Mouse (Mus musculus): ENCODE measurements at regions not wholly inside any gene's neighbourhood (a gene's known extent, or its start where the extent isn't known, plus 50 kb on each side); places are given as distances from the start of the nearest gene placed in this dataset.

GRCm38 (mm10) chr7:113059211-113059966, 105.6 kb downstream of the Rassf10 start:
- peak; percentile 79 for DNase-seq (ENCODE audit: low read depth, low spot score)

- no peak for DNase-seq (ENCODE audit: low read depth, low spot score)
These were observed 106.2 kb downstream of the Rassf10 start for GRCm38 (mm10) chr7:113059967-113060284.

GRCm38 (mm10) chr7:113060991-113061390, 107.2 kb downstream of the Rassf10 start:
- DNase-seq (ENCODE audit: low read depth, low spot score): peak; percentile 84

GRCm38 (mm10) chr7:113066536-113066935, 112.8 kb downstream of the Rassf10 start:
- DNase-seq (ENCODE audit: low read depth, low spot score): no peak

GRCm38 (mm10) chr7:113068296-113068695, 114.5 kb downstream of the Rassf10 start:
- DNase-seq (ENCODE audit: low read depth, low spot score): no peak

GRCm38 (mm10) chr7:113069336-113069924, 115.7 kb downstream of the Rassf10 start:
- DNase-seq (ENCODE audit: low read depth, low spot score): no peak

- no peak for DNase-seq (ENCODE audit: low read depth, low spot score)
These were observed 117.7 kb downstream of the Rassf10 start for GRCm38 (mm10) chr7:113071418-113071817.

GRCm38 (mm10) chr7:113073781-113074180, 120.0 kb downstream of the Rassf10 start:
- DNase-seq (ENCODE audit: low read depth, low spot score): no peak

- DNase-seq (ENCODE audit: low read depth, low spot score): peak; percentile 11
These were observed 121.6 kb downstream of the Rassf10 start for GRCm38 (mm10) chr7:113075371-113075770.

- DNase-seq (ENCODE audit: low read depth, low spot score): no peak
These were observed 122.5 kb downstream of the Rassf10 start for GRCm38 (mm10) chr7:113076243-113076642.

- DNase-seq (ENCODE audit: low read depth, low spot score): peak; percentile 24
These were observed 126.1 kb upstream of the Arntl start for GRCm38 (mm10) chr7:113081120-113081519.

GRCm38 (mm10) chr7:113084930-113085625, 122.2 kb upstream of the Arntl start:
- DNase-seq (ENCODE audit: low read depth, low spot score): no peak

GRCm38 (mm10) chr7:113086158-113086557, 121.1 kb upstream of the Arntl start:
- DNase-seq (ENCODE audit: low read depth, low spot score): no peak

GRCm38 (mm10) chr7:113087646-113088045, 119.6 kb upstream of the Arntl start:
- no peak for DNase-seq (ENCODE audit: low read depth, low spot score)

- DNase-seq (ENCODE audit: low read depth, low spot score): no peak
These were observed 118.2 kb upstream of the Arntl start for GRCm38 (mm10) chr7:113089044-113089443.

GRCm38 (mm10) chr7:113093931-113094330, 113.3 kb upstream of the Arntl start:
- no peak for DNase-seq (ENCODE audit: low read depth, low spot score)

- DNase-seq (ENCODE audit: low read depth, low spot score): no peak
These were observed 112.2 kb upstream of the Arntl start for GRCm38 (mm10) chr7:113095092-113095491.

- DNase-seq (ENCODE audit: low read depth, low spot score): peak; percentile 91
These were observed 103.0 kb upstream of the Arntl start for GRCm38 (mm10) chr7:113104265-113104664.

- DNase-seq (ENCODE audit: low read depth, low spot score): peak; percentile 71
These were observed 101.9 kb upstream of the Arntl start for GRCm38 (mm10) chr7:113105359-113105758.

- DNase-seq (ENCODE audit: low read depth, low spot score): no peak
These were observed 100.5 kb upstream of the Arntl start for GRCm38 (mm10) chr7:113106731-113107130.

- DNase-seq (ENCODE audit: low read depth, low spot score): no peak
These were observed 99.3 kb upstream of the Arntl start for GRCm38 (mm10) chr7:113107965-113108364.

- no peak for DNase-seq (ENCODE audit: low read depth, low spot score)
These were observed 98.7 kb upstream of the Arntl start for GRCm38 (mm10) chr7:113108442-113109000.
